Mouse (Mus musculus) frontal cortex, adult 2 months (tissue): ENCODE data around the gene Atp13a3. TPM values are rescaled to one million over a fixed set of nuclear protein-coding genes. Genes with fewer than 3 reads are reported as not detected.
"Not testable (repeated sequence)": the region's sequence is repeated elsewhere in the genome, so short reads cannot be mapped to it uniquely, and the experiment has no call there.

ENCODE experiments used
- DNase-seq, 2 experiments: peaks; one replicate each; pipeline ENCODE4 v3.0.0; 2022; ENCODE audit warnings: low spot score in 1 of 2; ENCODE audit errors: extremely low spot score in 1 of 2
- polyA plus RNA-seq: library from polyadenylated mRNA; depleted of rRNA; stranded (reverse); fragments of >200 nt; gene quantifications from 2 replicates; pipeline ENCODE4 v1.2.3, GENCODE M21; 2012; rRNA removed

Atp13a3 gene
- 26.9 and 29.3 TPM in 2 replicates for polyA plus RNA-seq

- DNase-seq: no peak
Observed at GRCm38 (mm10) chr16:30405925-30406670, at the start of gene Atp13a3. Gene Atp13a3, minus strand, starts transcription at chr16:30405975.

- DNase-seq: no peak
Observed at GRCm38 (mm10) chr16:30453213-30453975, 47.6 kb upstream of the Atp13a3 start.

- not testable (repeated sequence) for DNase-seq
Observed at GRCm38 (mm10) chr16:30451174-30451573, 45.4 kb upstream of the Atp13a3 start.

- no peak for DNase-seq
Observed at GRCm38 (mm10) chr16:30449017-30449416, 43.2 kb upstream of the Atp13a3 start.

- DNase-seq: no peak
Observed at GRCm38 (mm10) chr16:30448169-30448568, 42.4 kb upstream of the Atp13a3 start.

GRCm38 (mm10) chr16:30447642-30448041 is 41.9 kb upstream of the Atp13a3 start:
- no peak for DNase-seq

- DNase-seq: no peak
Observed at GRCm38 (mm10) chr16:30443411-30443810, 37.6 kb upstream of the Atp13a3 start.

GRCm38 (mm10) chr16:30442451-30442850 is 36.7 kb upstream of the Atp13a3 start:
- DNase-seq: no peak

GRCm38 (mm10) chr16:30441409-30441808 is 35.6 kb upstream of the Atp13a3 start:
- no peak for DNase-seq

GRCm38 (mm10) chr16:30439841-30440240 is 34.1 kb upstream of the Atp13a3 start:
- no peak for DNase-seq

- DNase-seq: no peak
Observed at GRCm38 (mm10) chr16:30439411-30439810, 33.6 kb upstream of the Atp13a3 start.

GRCm38 (mm10) chr16:30436276-30436675 is 30.5 kb upstream of the Atp13a3 start:
- DNase-seq: no peak

GRCm38 (mm10) chr16:30435393-30435792 is 29.6 kb upstream of the Atp13a3 start:
- no peak for DNase-seq

- no peak for DNase-seq
Observed at GRCm38 (mm10) chr16:30433148-30433547, 27.4 kb upstream of the Atp13a3 start.

GRCm38 (mm10) chr16:30432111-30432510 is 26.3 kb upstream of the Atp13a3 start:
- DNase-seq: no peak

- DNase-seq: no peak
Observed at GRCm38 (mm10) chr16:30430512-30431088, 24.8 kb upstream of the Atp13a3 start.

- no peak for DNase-seq
Observed at GRCm38 (mm10) chr16:30428753-30429260, 23.0 kb upstream of the Atp13a3 start.

GRCm38 (mm10) chr16:30427466-30427865 is 21.7 kb upstream of the Atp13a3 start:
- DNase-seq: no peak

GRCm38 (mm10) chr16:30427003-30427402 is 21.2 kb upstream of the Atp13a3 start:
- no peak for DNase-seq

GRCm38 (mm10) chr16:30425980-30426379 is 20.2 kb upstream of the Atp13a3 start:
- no peak for DNase-seq

- no peak for DNase-seq
Observed at GRCm38 (mm10) chr16:30424053-30424452, 18.3 kb upstream of the Atp13a3 start.
